Comparison of ENCODE assay signal across 10 mouse cellular contexts in the genomic region with DNA sequence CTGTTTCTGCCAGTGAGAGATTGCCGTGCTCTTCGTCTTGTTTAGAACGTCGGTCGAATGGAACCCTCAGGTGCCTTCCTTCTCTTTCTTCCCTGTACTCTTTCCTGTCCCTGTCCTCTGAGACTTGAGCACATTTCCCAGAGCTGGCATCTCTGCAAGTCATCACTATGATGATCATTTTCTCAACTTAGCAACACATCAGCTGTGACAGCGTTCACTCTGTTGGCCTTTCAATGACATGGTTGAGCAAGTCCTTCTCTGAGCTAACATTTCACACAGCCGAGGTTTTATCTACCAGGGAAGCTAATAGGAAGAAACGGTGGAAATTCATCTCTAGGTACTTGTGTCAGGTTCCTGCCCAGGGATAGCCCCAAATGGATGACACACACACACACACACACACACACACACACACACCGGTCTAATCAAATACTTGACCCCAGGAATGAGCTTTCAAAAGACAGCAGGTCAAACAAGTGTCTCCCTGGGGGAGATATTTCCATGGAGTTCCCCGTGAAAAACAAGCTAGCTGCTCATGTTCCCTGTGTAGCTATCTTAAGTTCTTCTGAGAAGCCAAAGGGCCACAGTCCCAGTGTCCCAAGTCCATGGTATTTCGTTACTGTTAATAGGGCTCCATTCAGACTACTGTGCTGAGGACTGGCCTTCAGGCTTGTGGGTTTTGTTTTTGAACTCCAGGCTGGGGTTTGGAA.
"Had no signal": no experiment of that assay in that cellular context is flagged by ENCODE, and none has a peak within 500 bp of the region (broad histone marks: within the 10 kb centered on the region; RNA-seq: fewer than 3 reads in every experiment).

No protein-coding gene starts in this region.

- ATAC-seq: midbrain, embryonic 16.5 days had no signal

- H3K36me3 ChIP-seq: limb, embryonic 12.5 days; midbrain, embryonic 12.5 days; neural tube, embryonic 13.5 days had no signal

- H3K9ac ChIP-seq: limb, embryonic 12.5 days; liver, embryonic 14.5 days; midbrain, embryonic 12.5 days; neural tube, embryonic 13.5 days had no signal

- H3K9me3 ChIP-seq: limb, embryonic 12.5 days; midbrain, embryonic 12.5 days; neural tube, embryonic 13.5 days had no signal

- DNase-seq: layer of hippocampus, adult 9-11 months; layer of hippocampus, postnatal 36 days; lung, adult 18-20 months; right cerebral cortex, postnatal 14 days; thymus, postnatal 36 days had no signal

- H3K4me3 ChIP-seq: limb, embryonic 12.5 days; midbrain, embryonic 12.5 days; neural tube, embryonic 13.5 days had no signal

- H3K27ac ChIP-seq: limb, embryonic 12.5 days; liver, embryonic 14.5 days; midbrain, embryonic 12.5 days; neural tube, embryonic 13.5 days had no signal

- H3K27me3 ChIP-seq: limb, embryonic 12.5 days; midbrain, embryonic 12.5 days; neural tube, embryonic 13.5 days had no signal

- H3K4me2 ChIP-seq: limb, embryonic 12.5 days; midbrain, embryonic 12.5 days; neural tube, embryonic 13.5 days had no signal

- H3K4me1 ChIP-seq: midbrain, embryonic 12.5 days; neural tube, embryonic 13.5 days had no signal
